Mouse (Mus musculus) midbrain, embryonic 15.5 days (tissue): ENCODE data around the gene Cyth3. TPM values are rescaled to one million over a fixed set of nuclear protein-coding genes. Genes with fewer than 3 reads are reported as not detected.

Experiments used
- ATAC-seq: fragments of 200-750 bp; cut with Nextera tagmentation; replicated peaks from 2 replicates; pipeline ENCODE4 v1.8.0; 2017; ENCODE audit warnings: moderate TSS enrichment
- H3K27ac ChIP-seq: fragments of 300-500 bp; sonication (generic); 2 replicates; pipeline ENCODE4 v1.5.1; 2015; ENCODE audit warnings: mild to moderate bottlenecking, inconsistent platforms
- H3K27me3 ChIP-seq: fragments of 300-500 bp; sonication (generic); replicated peaks from 2 replicates; pipeline ENCODE4 v1.6.1; 2015; ENCODE audit warnings: inconsistent platforms
- H3K36me3 ChIP-seq: fragments of 300-500 bp; sonication (generic); replicated peaks from 2 replicates; pipeline ENCODE4 v1.6.1; 2015; ENCODE audit warnings: inconsistent platforms
- H3K4me1 ChIP-seq: fragments of 300-500 bp; sonication (generic); 2 replicates; pipeline ENCODE4 v1.6.1; 2015; ENCODE audit warnings: inconsistent platforms
- H3K4me2 ChIP-seq: fragments of 300-500 bp; sonication (generic); 2 replicates; pipeline ENCODE4 v1.6.1; 2015; ENCODE audit warnings: inconsistent platforms, mild to moderate bottlenecking, moderate library complexity
- H3K4me3 ChIP-seq: fragments of 300-500 bp; sonication (generic); 2 replicates; pipeline ENCODE4 v1.5.1; 2015; ENCODE audit warnings: mild to moderate bottlenecking, inconsistent platforms
- H3K9ac ChIP-seq: fragments of 300-500 bp; sonication (generic); 2 replicates; pipeline ENCODE4 v1.6.1; 2015; ENCODE audit warnings: mild to moderate bottlenecking, inconsistent platforms
- H3K9me3 ChIP-seq: fragments of 300-500 bp; sonication (generic); 2 replicates; pipeline ENCODE4 v1.6.1; 2016; ENCODE audit warnings: inconsistent platforms
- WGBS: fragments of 180-500 bp; shearing (Covaris S2); methylation state at CpG from one replicate; pipeline ENCODE4 v1.1.7; 2015; ENCODE audit warnings: mixed read lengths; 5-methylcytosine and 5-hydroxymethylcytosine counted together
- polyA plus RNA-seq: library from polyadenylated mRNA; unstranded; fragments of >200 nt; fragmentation: Nextera tagmentation; extraction: Ambion mirVana; gene quantifications from 2 replicates; pipeline ENCODE4 v1.2.1, GENCODE M21; 2015

Cyth3 gene
- polyA plus RNA-seq, 1 experiment from 2014 or later, result 39.1 TPM

DNA sequence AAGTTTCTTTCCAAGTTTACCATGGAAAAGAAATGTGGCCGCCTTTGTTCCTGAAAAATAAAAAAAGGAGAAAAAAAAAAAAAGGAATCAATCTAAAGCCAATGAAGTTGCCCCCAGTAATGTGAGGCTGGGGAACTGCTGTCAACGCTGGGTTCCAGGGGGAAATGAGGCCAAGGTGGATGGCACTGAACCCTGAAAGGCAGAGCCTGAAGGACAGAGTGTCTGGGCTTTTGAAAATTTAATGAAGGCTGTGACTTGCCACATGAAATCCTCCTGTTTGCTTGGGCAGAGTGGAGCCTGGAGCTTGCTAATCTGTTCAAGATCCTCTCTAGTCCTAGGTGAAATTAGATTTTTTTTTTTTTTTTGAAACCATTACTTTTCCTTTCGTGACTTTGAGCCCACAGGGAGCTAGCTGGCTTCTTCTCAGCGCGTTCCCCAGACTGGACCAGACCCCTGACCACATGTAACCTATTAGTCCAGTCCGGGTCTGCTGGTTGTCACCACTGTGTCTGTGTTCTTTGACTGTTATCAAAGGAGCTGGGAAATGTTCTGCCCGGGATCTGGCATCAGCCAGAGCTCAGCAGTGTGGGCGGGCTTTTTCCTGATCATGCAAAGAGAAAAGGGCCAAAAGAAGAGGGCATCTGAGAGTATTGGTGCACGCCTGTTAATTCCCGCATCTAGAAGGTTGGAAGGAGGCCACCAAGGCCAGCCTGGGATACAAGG, 4.6 kb upstream of the Cyth3 start:
- H3K9ac ChIP-seq, result no peak overlapping the region
- no peaks in the 10 kb centered on the region for H3K9me3 ChIP-seq
- no peak for ATAC-seq
- H3K27me3 ChIP-seq, result no peaks in the 10 kb centered on the region
- WGBS, result 59% methylated on average over 10 of the region's 10 CpGs
- peaks cover 11% of the 10 kb centered on the region for H3K4me1 ChIP-seq
- H3K27ac ChIP-seq, result peak overlapping the region; percentile 32; the same call in 1 of the 2 replicates
- H3K4me2 ChIP-seq, result no peak overlapping the region
- H3K36me3 ChIP-seq, result no peaks in the 10 kb centered on the region
- H3K4me3 ChIP-seq, result no peak overlapping the region

- H3K27ac ChIP-seq, result no peak overlapping the region
- H3K4me2 ChIP-seq, result no peak overlapping the region
- peaks cover 16% of the 10 kb centered on the region for H3K4me1 ChIP-seq
- H3K4me3 ChIP-seq, result no peak overlapping the region
- H3K9me3 ChIP-seq, result no peaks in the 10 kb centered on the region
- H3K9ac ChIP-seq, result no peak overlapping the region
- WGBS, result 58% methylated on average over 7 of the region's 7 CpGs
- no peaks in the 10 kb centered on the region for H3K27me3 ChIP-seq
- no peaks in the 10 kb centered on the region for H3K36me3 ChIP-seq
- ATAC-seq, result no peak
Measured at GRCm38 (mm10) chr5:143618585-143618984, 3.7 kb upstream of the Cyth3 start.

- 25% methylated on average over 1 of the region's 1 CpGs for WGBS
- Histone ChIP-seq H3K27me3 (no peaks in the 10 kb centered on the region), H3K4me1 (peaks cover 23% of the 10 kb centered on the region), H3K36me3 (no peaks in the 10 kb centered on the region), H3K27ac (no peak overlapping the region), H3K9ac (no peak overlapping the region), H3K9me3 (no peaks in the 10 kb centered on the region), H3K4me3 (no peak overlapping the region), H3K4me2 (no peak overlapping the region)
- no peak for ATAC-seq
Measured at GRCm38 (mm10) chr5:143620196-143620595, 2.1 kb upstream of the Cyth3 start.

DNA sequence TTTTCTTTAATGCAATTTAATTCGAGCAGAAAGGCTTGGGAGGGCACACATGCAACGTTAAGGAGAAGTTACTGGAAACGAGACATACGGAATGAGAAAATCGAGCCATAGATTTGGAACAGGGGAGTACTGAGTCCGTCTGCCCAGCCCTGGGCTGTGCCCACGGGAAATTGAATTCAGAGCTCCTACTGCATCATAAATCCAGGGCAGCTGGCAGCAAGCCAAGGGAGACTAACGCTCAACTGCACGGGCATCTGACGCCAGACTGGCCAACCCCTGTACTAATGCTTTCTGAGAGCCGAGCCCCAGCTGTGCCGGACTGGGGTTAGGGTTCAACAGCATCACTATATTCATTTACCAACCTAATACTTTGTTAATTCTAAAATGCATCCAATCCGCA, 1.3 kb upstream of the Cyth3 start:
- Histone ChIP-seq H3K36me3 (no peaks in the 10 kb centered on the region), H3K9ac (no peak overlapping the region), H3K27ac (peak overlapping the region; percentile 2; the same call in 1 of the 2 replicates), H3K9me3 (no peaks in the 10 kb centered on the region), H3K4me1 (peaks cover 25% of the 10 kb centered on the region), H3K4me3 (no peak overlapping the region), H3K4me2 (peak overlapping the region; percentile 23), H3K27me3 (no peaks in the 10 kb centered on the region)
- no peak for ATAC-seq
- WGBS, result 27% methylated on average over 13 of the region's 13 CpGs

DNA sequence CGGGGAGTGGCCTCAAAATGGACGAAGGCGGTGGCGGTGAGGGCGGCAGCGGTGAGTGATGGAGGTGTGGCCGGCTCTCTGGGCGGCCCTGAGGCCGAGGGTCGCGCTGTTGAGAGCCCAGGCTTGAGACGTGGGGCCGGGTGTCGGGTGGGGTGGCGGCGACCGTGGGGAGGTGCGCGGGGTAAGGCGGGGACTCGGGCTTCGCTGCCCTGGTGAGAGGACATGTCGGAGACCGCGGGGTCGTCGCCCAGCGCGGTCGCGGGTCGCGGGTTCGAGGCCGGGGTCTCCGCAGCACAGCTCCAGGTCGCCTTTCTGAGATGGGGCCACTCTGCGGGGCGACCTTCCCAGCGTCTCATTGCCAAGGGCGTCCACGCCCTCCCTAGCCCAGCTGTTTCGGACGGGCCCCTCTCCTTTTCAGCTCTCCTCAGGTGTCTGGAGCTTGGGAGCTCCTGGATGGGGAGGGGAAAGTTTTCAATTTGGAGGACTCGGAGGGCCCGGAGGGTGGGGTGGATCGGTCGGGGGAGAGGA, 440 bp downstream of the Cyth3 start:
- ATAC-seq, result peak; percentile 83
- Histone ChIP-seq H3K4me1 (peaks cover 26% of the 10 kb centered on the region), H3K27me3 (no peaks in the 10 kb centered on the region), H3K4me3 (peak overlapping the region; percentile 67), H3K4me2 (peak overlapping the region; percentile 79), H3K9ac (peak overlapping the region; percentile 85), H3K27ac (peak overlapping the region; percentile 82), H3K9me3 (no peaks in the 10 kb centered on the region), H3K36me3 (no peaks in the 10 kb centered on the region)
- WGBS, result under 1% methylated on average over 48 of the region's 48 CpGs

DNA sequence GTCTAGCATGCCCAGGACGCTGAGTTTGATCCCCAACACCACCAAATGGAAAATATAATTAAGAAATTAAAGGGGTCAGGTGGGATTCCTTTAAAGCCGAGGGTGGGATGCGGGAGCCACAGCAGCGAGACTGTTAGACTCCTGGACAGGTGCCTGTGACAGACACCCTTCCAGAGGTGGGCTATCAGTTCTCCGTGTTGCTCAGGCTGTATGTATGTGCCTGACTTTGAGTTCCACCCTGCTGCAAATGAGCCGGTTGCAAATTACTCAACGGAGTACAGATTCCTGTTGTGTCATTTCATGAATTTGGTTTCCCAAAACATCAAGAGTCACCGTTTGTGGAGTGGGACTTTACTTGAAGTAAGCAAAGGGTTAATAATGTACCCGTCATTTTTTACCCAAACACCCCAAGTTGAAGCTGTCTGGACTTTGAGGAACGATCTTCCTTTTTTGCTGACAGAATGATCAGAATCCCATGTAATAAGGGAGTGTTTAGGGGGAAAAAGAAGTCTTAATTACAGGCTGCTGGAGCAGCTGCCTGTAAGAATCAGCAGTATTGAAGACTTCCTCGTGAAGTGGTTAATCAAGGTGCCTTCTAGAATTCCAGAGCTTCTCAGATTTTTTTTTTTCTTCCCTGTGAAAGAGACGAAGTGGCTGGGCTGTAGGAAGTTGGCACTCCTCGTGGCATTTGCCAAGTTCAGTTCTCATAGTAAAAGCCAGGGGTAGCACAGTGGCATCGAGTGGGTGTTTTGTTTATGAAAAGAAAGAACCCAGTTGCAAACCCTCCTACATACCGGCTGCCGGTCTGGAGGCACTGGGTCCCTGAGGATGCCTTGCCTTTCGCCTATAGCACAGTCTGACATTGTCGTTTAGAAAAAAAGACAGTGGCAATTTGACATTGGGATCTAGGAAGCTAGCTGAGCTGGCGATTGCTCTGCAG, 1.4 kb downstream of the Cyth3 start:
- H3K27me3 ChIP-seq, result no peaks in the 10 kb centered on the region
- H3K9me3 ChIP-seq, result no peaks in the 10 kb centered on the region
- peak overlapping the region; percentile 67 for H3K4me3 ChIP-seq
- H3K4me2 ChIP-seq, result peak overlapping the region; percentile 79
- H3K27ac ChIP-seq, result no peak overlapping the region
- peak overlapping the region; percentile 85; the same call in 1 of the 2 replicates for H3K9ac ChIP-seq
- peaks cover 24% of the 10 kb centered on the region for H3K4me1 ChIP-seq
- 56% methylated on average over 19 of the region's 19 CpGs for WGBS
- no peak for ATAC-seq
- H3K36me3 ChIP-seq, result no peaks in the 10 kb centered on the region

GRCm38 (mm10) chr5:143624449-143624848, 2.2 kb downstream of the Cyth3 start:
- no peak overlapping the region for H3K4me3 ChIP-seq
- H3K27ac ChIP-seq, result no peak overlapping the region
- H3K9me3 ChIP-seq, result no peaks in the 10 kb centered on the region
- no peak overlapping the region for H3K4me2 ChIP-seq
- WGBS, result 77% methylated on average over 3 of the region's 3 CpGs
- peaks cover 24% of the 10 kb centered on the region for H3K4me1 ChIP-seq
- no peaks in the 10 kb centered on the region for H3K36me3 ChIP-seq
- H3K9ac ChIP-seq, result no peak overlapping the region
- no peaks in the 10 kb centered on the region for H3K27me3 ChIP-seq
- no peak for ATAC-seq

DNA sequence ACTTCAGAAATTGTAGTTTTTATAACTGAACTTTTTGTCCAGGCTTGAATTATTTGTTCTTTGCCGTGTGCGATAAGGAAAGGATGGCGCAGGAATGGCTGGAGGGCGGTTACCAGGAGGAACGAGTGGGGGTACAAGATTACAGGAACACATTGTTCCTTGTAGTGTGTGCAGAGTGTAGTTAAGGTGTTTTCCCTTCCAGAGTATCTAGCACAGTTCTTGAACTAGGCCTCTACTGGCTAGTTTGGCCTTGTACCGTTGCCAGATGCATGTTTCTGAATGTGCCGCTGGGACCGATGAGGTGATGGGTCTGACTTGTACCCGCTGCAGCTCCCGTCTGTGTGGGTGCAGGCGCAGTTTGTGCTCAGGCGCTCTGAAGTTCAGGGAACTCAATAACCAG, 3.2 kb downstream of the Cyth3 start:
- no peaks in the 10 kb centered on the region for H3K36me3 ChIP-seq
- H3K27me3 ChIP-seq, result no peaks in the 10 kb centered on the region
- WGBS, result 85% methylated on average over 12 of the region's 12 CpGs
- peaks cover 23% of the 10 kb centered on the region for H3K4me1 ChIP-seq
- no peak overlapping the region for H3K4me2 ChIP-seq
- no peak overlapping the region for H3K27ac ChIP-seq
- no peak overlapping the region for H3K9ac ChIP-seq
- no peaks in the 10 kb centered on the region for H3K9me3 ChIP-seq
- H3K4me3 ChIP-seq, result no peak overlapping the region
- ATAC-seq, result no peak

DNA sequence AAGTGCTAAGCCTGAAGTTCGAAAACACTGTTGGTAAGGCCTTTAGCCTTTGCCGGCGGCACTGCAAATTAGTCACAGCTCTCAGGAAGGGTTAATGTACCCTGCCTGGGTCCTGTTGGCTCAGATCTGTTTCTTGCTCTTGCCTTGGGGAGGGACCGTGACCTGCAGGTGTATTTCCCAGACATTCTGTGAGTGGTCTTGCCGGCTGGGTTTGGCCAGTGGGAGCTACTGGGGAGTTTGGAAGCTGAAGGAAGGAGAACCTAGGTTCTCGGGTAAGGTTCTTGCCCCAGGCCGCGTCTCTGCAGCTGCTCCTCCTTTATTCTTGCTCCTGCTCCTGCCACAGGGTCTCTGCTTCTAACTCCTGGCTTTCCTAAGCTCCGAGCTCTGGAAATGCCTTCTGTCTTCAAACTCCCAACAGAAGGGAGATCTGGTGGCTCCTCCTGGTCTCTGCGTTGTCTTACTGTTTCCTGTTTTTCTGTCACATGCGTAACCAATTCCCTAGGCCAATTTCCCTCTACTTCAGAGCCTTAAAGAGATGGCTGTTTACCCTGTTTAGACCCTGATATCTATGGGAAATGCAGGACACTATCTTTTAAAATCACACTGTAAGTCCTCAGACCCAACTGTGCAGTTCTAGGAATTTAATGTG, 3.8 kb downstream of the Cyth3 start:
- no peaks in the 10 kb centered on the region for H3K9me3 ChIP-seq
- no peaks in the 10 kb centered on the region for H3K36me3 ChIP-seq
- H3K27ac ChIP-seq, result no peak overlapping the region
- H3K4me3 ChIP-seq, result no peak overlapping the region
- no peak overlapping the region for H3K4me2 ChIP-seq
- peaks cover 18% of the 10 kb centered on the region for H3K4me1 ChIP-seq
- ATAC-seq, result no peak
- WGBS, result 66% methylated on average over 11 of the region's 11 CpGs
- H3K9ac ChIP-seq, result no peak overlapping the region
- no peaks in the 10 kb centered on the region for H3K27me3 ChIP-seq

GRCm38 (mm10) chr5:143627507-143627906, 5.3 kb downstream of the Cyth3 start:
- no peaks in the 10 kb centered on the region for H3K36me3 ChIP-seq
- H3K27ac ChIP-seq, result no peak overlapping the region
- 96% methylated on average over 6 of the region's 6 CpGs for WGBS
- no peaks in the 10 kb centered on the region for H3K27me3 ChIP-seq
- no peak overlapping the region for H3K4me3 ChIP-seq
- peaks cover 17% of the 10 kb centered on the region for H3K4me1 ChIP-seq
- H3K9ac ChIP-seq, result no peak overlapping the region
- no peaks in the 10 kb centered on the region for H3K9me3 ChIP-seq
- no peak overlapping the region for H3K4me2 ChIP-seq
- ATAC-seq, result no peak

DNA sequence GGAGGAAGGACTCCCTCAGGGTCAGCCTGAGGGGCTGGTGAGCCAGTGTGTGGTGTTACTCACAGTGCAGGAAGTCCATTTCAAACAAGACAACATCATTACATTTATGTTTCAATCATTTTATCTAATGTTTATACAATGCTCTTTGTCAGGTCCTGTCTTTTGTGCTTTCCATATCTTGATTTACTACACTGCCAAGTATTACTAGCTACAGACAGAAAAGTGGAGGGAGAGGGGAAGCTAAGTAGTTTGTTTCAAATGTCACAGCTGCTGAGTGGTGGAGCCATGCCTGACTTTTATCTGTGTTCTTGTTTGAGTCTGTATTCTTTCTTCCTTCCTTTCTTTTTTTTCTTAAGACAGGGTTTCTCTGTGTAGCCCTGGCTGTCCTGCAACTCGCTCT, 5.7 kb downstream of the Cyth3 start:
- H3K27ac ChIP-seq, result no peak overlapping the region
- 100% methylated on average over 1 of the region's 1 CpGs for WGBS
- no peak overlapping the region for H3K9ac ChIP-seq
- no peaks in the 10 kb centered on the region for H3K27me3 ChIP-seq
- H3K9me3 ChIP-seq, result no peaks in the 10 kb centered on the region
- no peak overlapping the region for H3K4me2 ChIP-seq
- no peak for ATAC-seq
- no peaks in the 10 kb centered on the region for H3K36me3 ChIP-seq
- H3K4me3 ChIP-seq, result no peak overlapping the region
- H3K4me1 ChIP-seq, result peaks cover 17% of the 10 kb centered on the region

DNA sequence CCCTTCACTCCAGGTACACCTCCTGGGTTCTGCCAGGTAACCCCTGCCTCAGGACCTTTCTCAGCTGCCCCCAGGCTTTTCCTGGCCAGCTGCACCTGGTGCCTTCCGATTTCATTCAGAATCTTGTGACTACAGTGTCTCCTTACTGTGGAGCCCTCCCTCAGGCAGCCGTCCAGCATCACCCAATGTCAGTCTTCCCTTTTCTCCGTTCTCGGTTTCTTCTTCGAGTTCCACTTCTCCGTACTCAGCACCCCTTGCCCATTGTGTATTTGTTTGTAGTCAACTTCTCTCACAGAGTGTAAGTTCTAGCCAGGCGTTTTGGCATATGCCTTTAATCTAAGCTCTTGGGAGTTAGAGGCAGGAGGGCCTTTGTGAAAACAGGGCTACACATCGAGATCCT, 7.4 kb downstream of the Cyth3 start:
- 91% methylated on average over 8 of the region's 8 CpGs for WGBS
- H3K27ac ChIP-seq, result no peak overlapping the region
- no peak for ATAC-seq

More for the DNA sequence above, 7.4 kb downstream of the Cyth3 start:
- Histone ChIP-seq H3K4me2 (no peak overlapping the region), H3K4me3 (no peak overlapping the region), H3K9ac (no peak overlapping the region), H3K9me3 (no peaks in the 10 kb centered on the region), H3K4me1 (peaks cover 15% of the 10 kb centered on the region), H3K36me3 (no peaks in the 10 kb centered on the region), H3K27me3 (no peaks in the 10 kb centered on the region)
